Mouse (Mus musculus) central nervous system, embryonic 11.5 days (tissue): ENCODE measurements around the gene Zfp362. TPM values are rescaled to one million over a fixed set of nuclear protein-coding genes. Genes with fewer than 3 reads are reported as not detected.

Experiments
- polyA plus RNA-seq: library from polyadenylated mRNA; depleted of rRNA; stranded (reverse); fragments of >200 nt; gene quantifications from 2 replicates; pipeline ENCODE4 v1.2.3, GENCODE M21; 2012; rRNA removed

The Zfp362 gene
- 53.7 and 84.1 TPM in 2 replicates for polyA plus RNA-seq

GRCm38 (mm10) chr4:128806043-128806826 is at the start of gene Zfp362:
Gene Zfp362, minus strand, starts transcription at chr4:128806045.

GRCm38 (mm10) chr4:128755064-128755463 is 50.8 kb downstream of the Zfp362 start, which contains the start of gene A3galt2:
Gene A3galt2, plus strand, starts transcription at chr4:128755364.

Other genes starting within 250 kb of the Zfp362 start
- gene Zscan20, start 195.9 kb downstream of the Zfp362 start, polyA plus RNA-seq = 5.4 and 6.9 TPM in 2 replicates
- gene Tlr12, start 187.4 kb downstream of the Zfp362 start, polyA plus RNA-seq = 0.48 and 0.70 TPM in 2 replicates
- 168 and 171 TPM in 2 replicates for gene Phc2, start 151.3 kb downstream of the Zfp362 start, polyA plus RNA-seq
- gene A3galt2, start 50.7 kb downstream of the Zfp362 start, polyA plus RNA-seq = 2.4 and 2.6 TPM in 2 replicates
- 8.7 and 14.1 TPM in 2 replicates for gene Trim62, start 77.5 kb upstream of the Zfp362 start, polyA plus RNA-seq
- gene Azin2, start 156.4 kb upstream of the Zfp362 start, polyA plus RNA-seq = 14.2 and 16.4 TPM in 2 replicates
- gene Ak2, start 185.9 kb upstream of the Zfp362 start, polyA plus RNA-seq = 112 and 201 TPM in 2 replicates